Mouse (Mus musculus): Measurements from ENCODE around the gene Pcid2. TPM values are rescaled to one million over a fixed set of nuclear protein-coding genes. Genes with fewer than 3 reads are reported as not detected.
A peak's percentile ranks its signal among the peaks of the same experiment; 100 is the strongest.

The Pcid2 gene
- polyA plus RNA-seq (2012; rRNA removed): 38.5 and 40.5 TPM in 2 replicates

DNA sequence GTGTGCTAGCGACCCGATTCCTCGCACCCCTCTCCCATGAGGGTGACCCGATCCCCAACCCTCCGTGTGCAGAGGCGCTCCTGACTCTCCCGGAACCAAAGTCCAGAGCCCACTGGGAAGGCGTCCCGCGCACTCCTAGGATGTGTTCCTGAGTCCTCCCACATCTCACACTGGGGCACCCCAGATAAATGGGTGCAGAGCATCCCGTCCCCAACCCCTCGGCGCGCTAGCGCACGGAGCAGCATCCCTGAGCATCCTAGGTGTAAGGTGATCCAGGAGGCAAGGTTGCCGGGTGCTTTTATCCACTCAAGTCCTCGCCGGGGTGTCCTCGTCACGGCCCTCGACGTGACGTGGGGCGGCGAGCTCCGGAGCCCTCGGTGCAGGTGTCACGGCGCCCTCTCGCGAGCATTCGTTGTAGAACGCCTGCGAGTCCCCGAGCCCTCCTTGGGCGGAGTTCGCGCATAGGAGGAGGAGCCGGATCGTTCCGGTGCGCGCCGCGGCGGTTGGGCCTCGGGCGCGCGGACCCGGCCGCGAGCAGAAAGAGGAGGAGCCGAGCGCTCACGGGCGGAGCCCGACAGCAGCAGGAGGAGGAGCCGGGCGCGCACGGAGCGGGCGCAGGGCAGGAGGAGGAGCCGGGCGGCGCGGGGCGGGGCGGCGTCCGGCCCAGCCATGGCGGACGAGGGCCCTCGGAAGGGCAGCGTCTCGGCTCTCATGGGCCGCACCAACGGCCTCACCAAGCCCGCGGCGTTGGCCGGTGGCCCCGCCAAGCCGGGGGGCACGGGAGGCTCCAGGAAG lies at the start of gene Pcid2, which contains the start of gene Cul4a:
Pcid2 (minus strand) TSS at position 373 of the 795 bp plus-strand sequence.
Cul4a (plus strand) TSS at position 535 of the 795 bp plus-strand sequence.
- DNase-seq (ENCODE audit: low read depth): peak; percentile 99

DNA sequence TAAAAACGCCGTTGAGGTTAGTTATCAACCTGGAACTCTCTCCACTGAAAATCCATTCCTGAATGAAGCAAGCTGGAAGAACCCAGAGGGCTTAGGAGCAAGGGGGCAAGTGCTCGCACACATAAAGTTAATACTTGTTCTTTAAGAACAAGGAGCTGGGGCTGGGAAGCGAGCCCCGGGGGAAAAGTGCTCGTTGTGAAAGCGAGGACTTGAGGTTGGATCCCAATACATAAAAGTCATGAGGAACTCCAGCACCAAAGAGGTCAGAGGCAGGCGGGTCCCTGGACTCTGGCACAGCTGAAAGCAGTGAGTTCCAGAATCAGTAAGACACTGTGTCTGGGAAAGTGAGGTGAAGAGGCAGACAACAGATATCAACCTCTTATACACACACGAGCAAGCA lies 48.8 kb upstream of the Pcid2 start:
- TF ChIP-seq POLR2A (IDR thresholded peaks at IDR 0.05; ENCODE audit: borderline replicate concordance, extremely low read depth, insufficient read depth, insufficient read length, poor library complexity, severe bottlenecking) (no peak), CTCF (IDR thresholded peaks at IDR 0.05; ENCODE audit: borderline replicate concordance, extremely low read depth, insufficient read depth, insufficient read length) (no peak)
- DNase-seq (ENCODE audit: low read depth): no peak

More for the DNA sequence above, at the start of gene Pcid2, which contains the start of gene Cul4a:
- peak; percentile 48 for TF ChIP-seq CTCF (IDR thresholded peaks at IDR 0.05; ENCODE audit: borderline replicate concordance, extremely low read depth, insufficient read depth, insufficient read length)
- peak; percentile 100 for TF ChIP-seq POLR2A (IDR thresholded peaks at IDR 0.05; ENCODE audit: borderline replicate concordance, extremely low read depth, insufficient read depth, insufficient read length, poor library complexity, severe bottlenecking)

DNA sequence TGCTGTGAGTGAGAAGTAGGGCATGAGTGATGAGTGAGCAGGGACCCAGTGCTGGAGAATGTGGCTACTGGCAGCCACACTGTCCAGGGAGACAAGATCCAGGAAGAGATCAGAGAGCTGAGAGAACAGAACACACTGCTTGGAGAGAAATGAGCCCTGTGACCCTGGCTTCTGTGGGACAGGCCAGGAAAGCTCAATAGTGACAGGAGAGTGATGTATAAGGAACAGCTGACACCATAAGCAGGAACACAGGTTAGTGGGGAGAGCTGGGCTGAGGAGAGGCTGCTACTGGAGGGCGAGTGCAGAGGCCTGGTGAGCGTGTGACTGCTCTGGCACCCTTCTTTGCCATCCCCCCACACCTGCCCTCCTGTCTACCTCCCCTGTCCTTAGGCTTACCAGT lies 45.7 kb upstream of the Pcid2 start:
- TF ChIP-seq CTCF (IDR thresholded peaks at IDR 0.05; ENCODE audit: borderline replicate concordance, extremely low read depth, insufficient read depth, insufficient read length): no peak
- no peak for TF ChIP-seq POLR2A (IDR thresholded peaks at IDR 0.05; ENCODE audit: borderline replicate concordance, extremely low read depth, insufficient read depth, insufficient read length, poor library complexity, severe bottlenecking)
- DNase-seq (ENCODE audit: low read depth): no peak

DNA sequence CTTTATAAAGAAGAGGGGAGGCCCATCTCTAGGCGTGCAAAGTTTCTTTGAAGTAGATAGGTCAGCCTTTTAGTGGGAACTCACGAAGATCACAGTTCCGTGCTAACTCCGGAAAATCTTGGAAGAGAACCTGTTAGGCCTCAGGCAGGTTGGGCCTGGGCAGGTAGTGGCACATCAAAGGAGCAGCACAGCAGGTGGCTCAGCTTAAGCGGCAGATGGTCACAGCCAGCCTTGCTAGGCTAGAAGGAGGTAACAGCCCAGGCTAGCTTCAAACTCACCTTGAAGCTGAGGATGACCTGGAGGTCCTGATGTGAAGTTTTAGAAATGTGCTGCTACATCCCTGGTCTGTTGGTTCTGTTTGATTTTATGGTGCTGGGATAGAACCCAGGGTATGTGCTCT lies 44.6 kb upstream of the Pcid2 start:
- TF ChIP-seq CTCF (IDR thresholded peaks at IDR 0.05; ENCODE audit: borderline replicate concordance, extremely low read depth, insufficient read depth, insufficient read length): no peak
- no peak for TF ChIP-seq POLR2A (IDR thresholded peaks at IDR 0.05; ENCODE audit: borderline replicate concordance, extremely low read depth, insufficient read depth, insufficient read length, poor library complexity, severe bottlenecking)
- DNase-seq (ENCODE audit: low read depth): no peak

DNA sequence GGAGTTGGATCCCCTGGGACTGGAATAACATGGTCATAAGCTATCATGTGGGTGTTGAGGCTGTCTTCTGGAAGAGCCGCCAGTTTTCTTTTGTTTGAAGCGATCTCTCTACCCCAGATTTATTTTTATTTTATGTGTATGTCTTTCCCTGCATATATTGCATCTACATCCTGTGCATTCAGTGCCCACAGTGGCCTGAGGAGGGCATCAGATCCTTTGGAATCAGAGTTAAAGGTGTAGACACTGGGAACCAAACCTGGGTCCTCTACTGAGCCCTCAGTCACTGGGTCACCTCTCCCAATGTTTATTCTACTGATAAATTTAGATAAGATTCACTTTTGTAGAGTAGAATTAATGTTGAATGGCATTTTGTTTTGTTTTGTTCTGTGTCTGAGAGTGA lies 44.0 kb upstream of the Pcid2 start:
- DNase-seq (ENCODE audit: low read depth): no peak
- TF ChIP-seq CTCF (IDR thresholded peaks at IDR 0.05; ENCODE audit: borderline replicate concordance, extremely low read depth, insufficient read depth, insufficient read length): peak; percentile 4; the same call in 1 of the 2 replicates
- TF ChIP-seq POLR2A (IDR thresholded peaks at IDR 0.05; ENCODE audit: borderline replicate concordance, extremely low read depth, insufficient read depth, insufficient read length, poor library complexity, severe bottlenecking): no peak

DNA sequence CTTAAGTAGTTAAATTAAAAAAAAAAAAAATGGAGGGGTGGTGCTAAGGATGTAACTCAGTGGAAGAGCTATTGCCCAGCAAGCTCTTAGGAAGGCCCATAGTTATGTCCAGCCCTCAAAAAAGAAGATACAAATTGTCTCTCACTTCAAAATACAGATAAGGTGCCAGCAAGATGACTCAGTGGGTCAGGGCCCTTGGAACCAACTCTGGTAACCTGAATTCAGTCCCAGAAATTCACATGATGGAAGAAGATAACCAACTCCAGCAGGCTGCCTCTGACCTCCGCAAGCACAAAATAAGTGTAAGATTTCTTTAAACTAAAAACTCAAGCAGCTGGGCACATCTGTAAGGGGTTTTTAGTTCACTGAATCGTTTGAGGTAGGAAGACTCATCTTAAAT lies 43.2 kb upstream of the Pcid2 start:
- TF ChIP-seq POLR2A (IDR thresholded peaks at IDR 0.05; ENCODE audit: borderline replicate concordance, extremely low read depth, insufficient read depth, insufficient read length, poor library complexity, severe bottlenecking) (no peak), CTCF (IDR thresholded peaks at IDR 0.05; ENCODE audit: borderline replicate concordance, extremely low read depth, insufficient read depth, insufficient read length) (no peak)
- DNase-seq (ENCODE audit: low read depth): no peak

DNA sequence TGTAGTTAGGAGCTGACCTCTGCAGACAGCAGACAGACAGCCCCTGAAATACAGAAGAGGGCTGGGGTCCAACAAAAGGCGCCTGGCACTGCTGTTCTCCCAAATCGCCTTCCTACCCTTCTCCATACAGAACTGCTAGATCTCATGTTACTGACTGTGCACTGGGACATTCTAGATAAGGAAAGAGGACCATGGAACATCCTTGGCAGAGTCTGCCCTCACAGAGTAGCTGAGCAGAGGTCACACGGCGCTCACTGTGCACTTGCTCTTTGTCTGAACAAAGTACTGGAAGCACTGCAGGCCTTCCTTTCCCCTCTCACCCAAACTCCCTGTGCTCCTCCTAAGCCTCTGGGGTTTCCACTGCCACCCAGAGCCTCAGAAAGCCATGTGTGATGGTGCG lies 36.4 kb upstream of the Pcid2 start:
- no peak for DNase-seq (ENCODE audit: low read depth)
- no peak for TF ChIP-seq POLR2A (IDR thresholded peaks at IDR 0.05; ENCODE audit: borderline replicate concordance, extremely low read depth, insufficient read depth, insufficient read length, poor library complexity, severe bottlenecking)

DNA sequence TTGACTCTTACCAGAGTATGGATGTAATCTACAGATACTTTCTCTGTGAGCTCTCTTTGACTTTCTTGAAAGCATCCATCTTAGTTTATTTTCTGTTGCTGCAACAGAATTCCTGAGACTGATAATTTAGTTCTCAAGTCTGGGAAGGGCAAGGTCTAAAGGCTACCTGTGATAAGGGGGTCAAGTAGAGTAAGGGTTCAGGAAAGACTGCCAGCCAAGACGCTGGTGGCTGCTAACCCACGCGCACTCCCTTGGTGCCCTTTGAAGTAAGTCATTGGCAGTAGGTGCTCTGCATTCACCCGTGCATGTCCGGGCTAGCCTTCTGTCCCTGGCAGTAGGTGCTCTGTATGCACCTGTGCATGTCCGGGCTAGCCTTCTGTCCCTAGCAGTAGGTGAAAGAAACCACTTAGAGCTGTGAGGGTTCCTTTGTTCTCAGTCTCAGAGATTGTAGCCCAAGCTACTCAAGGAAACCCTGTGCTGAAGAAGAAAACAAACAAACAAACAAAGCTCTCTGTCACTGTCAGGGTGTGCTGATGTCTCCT lies 34.5 kb upstream of the Pcid2 start:
- DNase-seq (ENCODE audit: low read depth): no peak
- TF ChIP-seq POLR2A (IDR thresholded peaks at IDR 0.05; ENCODE audit: borderline replicate concordance, extremely low read depth, insufficient read depth, insufficient read length, poor library complexity, severe bottlenecking) (no peak), CTCF (IDR thresholded peaks at IDR 0.05; ENCODE audit: borderline replicate concordance, extremely low read depth, insufficient read depth, insufficient read length) (no peak)

DNA sequence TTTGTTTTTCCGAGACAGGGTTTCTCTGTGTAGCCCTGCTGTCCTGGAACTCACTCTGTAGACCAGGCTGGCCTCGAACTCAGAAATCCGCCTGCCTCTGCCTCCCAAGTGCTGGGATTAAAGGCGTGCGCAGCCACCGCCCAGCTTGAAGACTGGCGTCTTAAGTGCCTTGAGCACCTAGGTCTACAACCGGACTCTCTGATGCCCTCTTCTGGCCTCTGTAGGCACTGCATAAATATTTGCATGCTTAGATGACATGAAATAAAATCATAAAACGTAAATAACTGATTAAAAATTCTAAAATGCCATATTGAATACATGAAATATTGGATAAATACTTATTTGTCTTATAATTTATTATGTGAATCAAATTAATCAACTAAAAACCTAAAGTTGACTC lies 27.0 kb upstream of the Pcid2 start:
- peak; percentile 63 for DNase-seq (ENCODE audit: low read depth)
- peak; percentile 54; the same call in 1 of the 2 replicates for TF ChIP-seq CTCF (IDR thresholded peaks at IDR 0.05; ENCODE audit: borderline replicate concordance, extremely low read depth, insufficient read depth, insufficient read length)

DNA sequence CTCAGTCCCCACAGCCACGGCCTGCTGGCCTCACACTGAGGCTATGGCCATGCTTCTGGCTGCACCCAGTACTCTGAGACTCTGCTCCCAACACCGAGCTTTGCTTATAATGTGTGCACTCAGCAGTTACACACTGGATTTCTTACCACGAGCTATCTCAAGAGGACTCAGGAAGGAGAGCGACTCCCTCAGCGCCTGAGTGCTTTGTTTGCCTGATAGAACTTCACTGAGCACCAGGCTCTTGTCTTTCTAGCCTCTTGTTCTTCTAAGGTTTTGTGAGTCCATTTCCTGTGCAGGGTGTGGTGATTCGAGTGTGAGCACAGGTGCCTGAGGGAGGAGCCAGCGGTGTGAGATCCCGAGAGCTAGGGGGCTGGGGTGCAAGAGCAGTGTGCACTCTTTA lies 19.6 kb upstream of the Pcid2 start:
- DNase-seq (ENCODE audit: low read depth): no peak
- TF ChIP-seq CTCF (IDR thresholded peaks at IDR 0.05; ENCODE audit: borderline replicate concordance, extremely low read depth, insufficient read depth, insufficient read length) (no peak), POLR2A (IDR thresholded peaks at IDR 0.05; ENCODE audit: borderline replicate concordance, extremely low read depth, insufficient read depth, insufficient read length, poor library complexity, severe bottlenecking) (no peak)

DNA sequence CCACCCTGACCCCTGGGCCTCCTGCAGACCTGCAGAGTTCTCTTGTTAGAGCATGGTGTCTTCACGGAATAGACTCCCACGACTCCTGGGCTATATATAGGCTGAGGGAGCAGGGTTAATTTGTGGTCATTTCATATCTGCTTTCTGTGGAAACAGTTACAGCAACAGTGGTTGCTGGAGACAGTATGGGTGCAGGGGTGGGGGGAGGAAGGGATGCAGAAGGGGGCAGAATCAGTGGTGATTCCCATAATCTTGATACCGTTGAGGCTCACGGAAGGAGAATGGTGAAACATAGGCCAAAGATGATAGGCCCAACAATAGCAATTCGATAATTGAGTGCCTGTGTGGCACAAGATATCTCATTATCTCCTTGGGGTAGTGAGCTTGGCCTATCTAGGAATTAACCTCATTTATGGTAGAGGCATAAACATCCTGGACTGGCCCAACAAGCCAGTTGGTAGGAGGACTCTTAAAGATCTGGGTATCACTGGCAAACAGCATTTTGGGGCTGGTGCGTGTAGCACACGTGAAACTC lies 17.7 kb upstream of the Pcid2 start:
- DNase-seq (ENCODE audit: low read depth): no peak
- TF ChIP-seq POLR2A (IDR thresholded peaks at IDR 0.05; ENCODE audit: borderline replicate concordance, extremely low read depth, insufficient read depth, insufficient read length, poor library complexity, severe bottlenecking): no peak
- TF ChIP-seq CTCF (IDR thresholded peaks at IDR 0.05; ENCODE audit: borderline replicate concordance, extremely low read depth, insufficient read depth, insufficient read length): no peak
